ENCODE assay signal across 7 mouse cellular contexts in genomic region chr11:75510627-75510993, GRCm38 (mm10). TPM values are rescaled to one million over a fixed set of nuclear protein-coding genes. Genes with fewer than 3 reads are reported as not detected.
DNase-seq lines count a peak whose midpoint lies in the region; ATAC-seq and TF ChIP-seq lines count a peak whose summit lies in the region.

No protein-coding gene starts in this region.

- WGBS in embryonic facial prominence, embryonic 11.5 days: under 1% methylated on average over 24 of the region's 24 CpGs
- under 1% methylated on average over 24 of the region's 24 CpGs for WGBS in limb, embryonic 11.5 days
- under 1% methylated on average over 24 of the region's 24 CpGs for WGBS in midbrain, embryonic 13.5 days
- whole genome bisulfite sequencing in small intestine, adult 2 months: 2% methylated on average over 24 of the region's 24 CpGs

- H3K36me3 ChIP-seq in embryonic facial prominence, embryonic 11.5 days (replicated peaks; ENCODE audit: control insufficient read depth, insufficient read depth, low read depth, low read length): peaks cover 13% of the 10 kb centered on the region
- peaks cover 21% of the 10 kb centered on the region for H3K36me3 ChIP-seq in limb, embryonic 11.5 days (ENCODE audit: control insufficient read depth, insufficient read depth, low read length)
- H3K36me3 ChIP-seq in midbrain, embryonic 13.5 days: peaks cover 48% of the 10 kb centered on the region
- peaks cover 30% of the 10 kb centered on the region for H3K36me3 ChIP-seq in small intestine, adult 2 months (ENCODE audit: control insufficient read depth, insufficient read depth, low read length)

- H3K9ac ChIP-seq in embryonic facial prominence, embryonic 11.5 days (replicated peaks; ENCODE audit: low read length): peak overlapping the region; percentile 61
- H3K9ac ChIP-seq in limb, embryonic 11.5 days (ENCODE audit: low read length): peak overlapping the region; percentile 39
- H3K9ac ChIP-seq in midbrain, embryonic 13.5 days (replicated peaks): peak overlapping the region; percentile 60

- ATAC-seq in embryonic facial prominence, embryonic 11.5 days (replicated peaks; ENCODE audit: insufficient number of reproducible peaks, low FRiP score, low TSS enrichment, low read depth): peak; percentile 83
- ATAC-seq in limb, embryonic 11.5 days (ENCODE audit: insufficient number of reproducible peaks, low FRiP score, low TSS enrichment, low read depth): peak; percentile 85
- peak; percentile 92 for ATAC-seq in midbrain, embryonic 13.5 days

- peak overlapping the region; percentile 95 for H3K4me2 ChIP-seq in embryonic facial prominence, embryonic 11.5 days (ENCODE audit: low read depth, low read length)
- H3K4me2 ChIP-seq in limb, embryonic 11.5 days (ENCODE audit: low read depth, severe bottlenecking): peak overlapping the region; percentile 87
- H3K4me2 ChIP-seq in midbrain, embryonic 13.5 days (replicated peaks): peak overlapping the region; percentile 70

- H3K4me1 ChIP-seq in embryonic facial prominence, embryonic 11.5 days (ENCODE audit: control insufficient read depth, insufficient read depth, low read length): peaks cover 7% of the 10 kb centered on the region
- H3K4me1 ChIP-seq in limb, embryonic 11.5 days (ENCODE audit: control insufficient read depth, insufficient read depth, low read length): peaks cover 14% of the 10 kb centered on the region
- H3K4me1 ChIP-seq in midbrain, embryonic 13.5 days (replicated peaks): peaks cover 17% of the 10 kb centered on the region
- H3K4me1 ChIP-seq in small intestine, adult 2 months (ENCODE audit: control insufficient read depth, insufficient read depth, insufficient read length, low read length): peaks cover 11% of the 10 kb centered on the region

- no peaks in the 10 kb centered on the region for H3K27me3 ChIP-seq in embryonic facial prominence, embryonic 11.5 days (ENCODE audit: control insufficient read depth, insufficient read depth, low read length)
- H3K27me3 ChIP-seq in limb, embryonic 11.5 days (ENCODE audit: control insufficient read depth, insufficient read depth, low read length): no peaks in the 10 kb centered on the region
- no peaks in the 10 kb centered on the region for H3K27me3 ChIP-seq in midbrain, embryonic 13.5 days
- no peaks in the 10 kb centered on the region for H3K27me3 ChIP-seq in small intestine, adult 2 months (ENCODE audit: control insufficient read depth, insufficient read depth, low read length)

- peak; percentile 79; the same call in 1 of the 2 replicates for TF ChIP-seq POLR2A in small intestine, adult 2 months (IDR thresholded peaks at IDR 0.05; ENCODE audit: low read depth, low read length)

- peak; percentile 84 for TF ChIP-seq CTCF in small intestine, adult 2 months (IDR thresholded peaks at IDR 0.05; ENCODE audit: extremely low read depth, insufficient read length, insufficient replicate concordance, low read depth, low read length)

- H3K4me3 ChIP-seq in embryonic facial prominence, embryonic 11.5 days (ENCODE audit: low read depth, low read length): peak overlapping the region; percentile 44
- H3K4me3 ChIP-seq in limb, embryonic 11.5 days (ENCODE audit: low read depth, low read length): peak overlapping the region; percentile 39
- peak overlapping the region; percentile 51 for H3K4me3 ChIP-seq in midbrain, embryonic 13.5 days (replicated peaks)
- H3K4me3 ChIP-seq in small intestine, adult 2 months (ENCODE audit: low read depth, low read length): peak overlapping the region; percentile 88

- DNase-seq in adrenal gland, postnatal 36 days: peak; percentile 94 to 98
- peak; percentile 95 for DNase-seq in embryonic facial prominence, embryonic 11.5 days (ENCODE audit: low spot score)
- peak; percentile 96 to 97 for DNase-seq in heart, adult 18-20 months
- DNase-seq in kidney, adult 18-20 months: peak; percentile 96
- DNase-seq in limb, embryonic 11.5 days (ENCODE audit: low spot score): peak; percentile 96

- H3K27ac ChIP-seq in embryonic facial prominence, embryonic 11.5 days (replicated peaks; ENCODE audit: low read depth, low read length): peak overlapping the region; percentile 28; the same call in 1 of the 2 replicates
- no peak overlapping the region for H3K27ac ChIP-seq in limb, embryonic 11.5 days (replicated peaks; ENCODE audit: low read depth, low read length)
- peak overlapping the region; percentile 59 for H3K27ac ChIP-seq in midbrain, embryonic 13.5 days
- peak overlapping the region; percentile 98 for H3K27ac ChIP-seq in small intestine, adult 2 months (ENCODE audit: insufficient read depth, low read depth, low read length)

- no peaks in the 10 kb centered on the region for H3K9me3 ChIP-seq in embryonic facial prominence, embryonic 11.5 days (replicated peaks; ENCODE audit: control insufficient read depth, low read length)
- H3K9me3 ChIP-seq in limb, embryonic 11.5 days (ENCODE audit: control insufficient read depth, low read length): no peaks in the 10 kb centered on the region
- no peaks in the 10 kb centered on the region for H3K9me3 ChIP-seq in midbrain, embryonic 13.5 days

RNA-seq across cellular contexts. Expression of gene Rilp, which starts 0.7 kb away (rescaled TPM):
- 10 to 100 TPM in 1 of 2 experiments, 1 to 10 TPM in 1; 9.3 to 11.5 TPM for total RNA-seq in adrenal gland, postnatal 36 days (2021)
- 0.18 and 0.27 TPM in 2 replicates for polyA plus RNA-seq in embryonic facial prominence, embryonic 11.5 days (2014; fragmentation: Nextera tagmentation; extraction: Ambion mirVana)
- 10 to 100 TPM; 46.5 to 48.2 TPM for total RNA-seq in heart, adult 18-20 months (2021)
- polyA plus RNA-seq in limb, embryonic 11.5 days (2014; fragmentation: Nextera tagmentation; extraction: Ambion mirVana): 0.50 and 0.59 TPM in 2 replicates
- polyA plus RNA-seq in midbrain, embryonic 13.5 days (2015; fragmentation: Nextera tagmentation; extraction: Ambion mirVana): 0.97 and 1.2 TPM in 2 replicates
- 8.0 and 15.0 TPM in 2 replicates for polyA plus RNA-seq in small intestine, adult 2 months (2012; rRNA removed)

RNA-seq across cellular contexts. Expression of gene Scarf1, which starts 2.7 kb away (rescaled TPM):
- total RNA-seq in adrenal gland, postnatal 36 days (2021): 1 to 10 TPM; 8.7 TPM
- polyA plus RNA-seq in embryonic facial prominence, embryonic 11.5 days (2014; fragmentation: Nextera tagmentation; extraction: Ambion mirVana): 2.7 and 3.3 TPM in 2 replicates
- total RNA-seq in heart, adult 18-20 months (2021): 1 to 10 TPM; 6.6 to 6.8 TPM
- 4.5 and 4.7 TPM in 2 replicates for polyA plus RNA-seq in limb, embryonic 11.5 days (2014; fragmentation: Nextera tagmentation; extraction: Ambion mirVana)
- polyA plus RNA-seq in midbrain, embryonic 13.5 days (2015; fragmentation: Nextera tagmentation; extraction: Ambion mirVana): 3.4 and 3.5 TPM in 2 replicates
- 9.4 and 12.3 TPM in 2 replicates for polyA plus RNA-seq in small intestine, adult 2 months (2012; rRNA removed)

RNA-seq across cellular contexts. Expression of gene Slc43a2, which starts 20.9 kb away (rescaled TPM):
- total RNA-seq in adrenal gland, postnatal 36 days (2021): 10 to 100 TPM; 21.4 TPM
- 2.6 and 3.2 TPM in 2 replicates for polyA plus RNA-seq in embryonic facial prominence, embryonic 11.5 days (2014; fragmentation: Nextera tagmentation; extraction: Ambion mirVana)
- 10 to 100 TPM; 16.2 to 17.3 TPM for total RNA-seq in heart, adult 18-20 months (2021)
- 4.0 and 4.2 TPM in 2 replicates for polyA plus RNA-seq in limb, embryonic 11.5 days (2014; fragmentation: Nextera tagmentation; extraction: Ambion mirVana)
- polyA plus RNA-seq in midbrain, embryonic 13.5 days (2015; fragmentation: Nextera tagmentation; extraction: Ambion mirVana): 16.4 and 17.3 TPM in 2 replicates
- polyA plus RNA-seq in small intestine, adult 2 months (2012; rRNA removed): 165 and 508 TPM in 2 replicates

RNA-seq across cellular contexts. Expression of gene Prpf8, which starts 24.0 kb away (rescaled TPM):
- total RNA-seq in adrenal gland, postnatal 36 days (2021): 100 to 1,000 TPM; 146 to 161 TPM
- 102 and 103 TPM in 2 replicates for polyA plus RNA-seq in embryonic facial prominence, embryonic 11.5 days (2014; fragmentation: Nextera tagmentation; extraction: Ambion mirVana)
- 10 to 100 TPM; 86.5 to 92.7 TPM for total RNA-seq in heart, adult 18-20 months (2021)
- 111 and 123 TPM in 2 replicates for polyA plus RNA-seq in limb, embryonic 11.5 days (2014; fragmentation: Nextera tagmentation; extraction: Ambion mirVana)
- polyA plus RNA-seq in midbrain, embryonic 13.5 days (2015; fragmentation: Nextera tagmentation; extraction: Ambion mirVana): 58.2 and 61.8 TPM in 2 replicates
- 23.4 and 44.2 TPM in 2 replicates for polyA plus RNA-seq in small intestine, adult 2 months (2012; rRNA removed)

RNA-seq across cellular contexts. Expression of gene Tlcd2, which starts 49.1 kb away (rescaled TPM):
- 10 to 100 TPM; 10.1 to 14.3 TPM for total RNA-seq in adrenal gland, postnatal 36 days (2021)
- polyA plus RNA-seq in embryonic facial prominence, embryonic 11.5 days (2014; fragmentation: Nextera tagmentation; extraction: Ambion mirVana): 12.5 and 15.4 TPM in 2 replicates
- total RNA-seq in heart, adult 18-20 months (2021): 1 to 10 TPM; 2.4 to 4.9 TPM
- polyA plus RNA-seq in limb, embryonic 11.5 days (2014; fragmentation: Nextera tagmentation; extraction: Ambion mirVana): 10.4 and 11.3 TPM in 2 replicates
- 2.0 and 2.5 TPM in 2 replicates for polyA plus RNA-seq in midbrain, embryonic 13.5 days (2015; fragmentation: Nextera tagmentation; extraction: Ambion mirVana)
- polyA plus RNA-seq in small intestine, adult 2 months (2012; rRNA removed): 27.9 and 78.8 TPM in 2 replicates
